Mouse (Mus musculus): ENCODE results near the gene Syce1.
"Not testable (repeated sequence)": the region's sequence is repeated elsewhere in the genome, so short reads cannot be mapped to it uniquely, and the experiment has no call there.

The Syce1 gene

DNA sequence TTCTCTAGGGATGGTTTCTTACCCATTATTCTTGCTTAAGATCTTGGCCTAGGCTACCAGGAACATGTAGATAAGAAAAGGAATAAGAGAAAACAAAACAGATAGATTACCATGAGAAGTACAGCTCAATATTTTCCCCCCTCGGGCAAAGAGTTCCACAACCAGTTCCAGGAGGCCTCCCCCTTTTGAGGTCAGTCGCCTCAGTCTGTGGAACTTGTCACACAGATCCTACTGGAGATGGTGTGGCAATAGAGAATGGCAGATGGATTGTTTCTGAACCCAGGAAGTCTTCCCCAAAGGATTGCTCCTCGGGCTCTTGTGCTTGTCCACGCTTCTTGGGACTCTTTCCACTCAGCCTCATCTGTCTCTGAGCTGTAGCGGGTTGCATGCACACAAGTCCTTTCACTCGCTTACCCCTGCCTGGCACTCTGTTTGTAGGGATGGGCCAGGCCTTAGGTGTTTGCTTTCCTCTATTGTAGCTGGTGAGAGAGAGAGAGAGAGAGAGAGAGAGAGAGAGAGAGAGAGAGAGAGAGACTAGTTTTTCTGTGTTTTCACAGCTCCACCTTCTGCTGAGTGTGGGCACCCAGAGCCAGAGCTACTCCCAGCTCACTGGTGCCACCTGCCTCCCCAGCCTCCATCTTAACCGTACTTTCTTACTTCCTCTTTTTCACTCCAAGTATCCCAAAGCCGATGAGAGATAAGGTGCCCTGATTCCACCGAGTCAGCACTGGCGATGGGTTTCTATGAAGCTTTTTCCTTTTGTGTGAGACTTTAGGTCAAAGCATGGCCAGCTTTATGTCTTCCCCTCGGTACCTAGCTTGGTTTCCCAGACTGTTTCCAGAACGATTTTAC lies 21.5 kb downstream of the Syce1 start:
- no peak for DNase-seq (ENCODE audit: low read depth)

- DNase-seq (ENCODE audit: low read depth) = not testable (repeated sequence)
Observed at GRCm38 (mm10) chr7:140765391-140765790, 22.3 kb downstream of the Syce1 start.

- no peak for DNase-seq (ENCODE audit: low read depth)
Observed at GRCm38 (mm10) chr7:140763447-140764020, 24.1 kb downstream of the Syce1 start, which contains the start of gene Cyp2e1. Gene Cyp2e1, plus strand, starts transcription at chr7:140763739.

DNA sequence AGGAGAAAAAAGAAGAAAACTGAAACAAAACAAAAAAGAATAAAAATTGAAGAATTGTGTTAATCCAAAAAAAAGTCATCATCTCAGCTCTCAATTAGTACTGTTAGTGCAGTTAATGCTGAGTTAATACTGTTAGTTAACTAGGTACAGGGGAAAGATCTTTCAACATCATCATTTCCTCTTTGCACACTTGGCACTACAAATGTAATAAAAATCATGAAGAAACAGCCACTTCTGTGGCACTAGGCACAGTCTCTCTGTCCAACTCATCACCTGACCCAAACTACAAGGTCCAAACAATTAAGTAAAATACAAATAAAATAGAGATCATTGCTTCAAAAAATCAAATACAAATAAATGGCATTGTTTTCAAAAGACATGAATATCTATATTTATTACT lies 27.0 kb downstream of the Syce1 start:
- DNase-seq (ENCODE audit: low read depth) = no peak

DNA sequence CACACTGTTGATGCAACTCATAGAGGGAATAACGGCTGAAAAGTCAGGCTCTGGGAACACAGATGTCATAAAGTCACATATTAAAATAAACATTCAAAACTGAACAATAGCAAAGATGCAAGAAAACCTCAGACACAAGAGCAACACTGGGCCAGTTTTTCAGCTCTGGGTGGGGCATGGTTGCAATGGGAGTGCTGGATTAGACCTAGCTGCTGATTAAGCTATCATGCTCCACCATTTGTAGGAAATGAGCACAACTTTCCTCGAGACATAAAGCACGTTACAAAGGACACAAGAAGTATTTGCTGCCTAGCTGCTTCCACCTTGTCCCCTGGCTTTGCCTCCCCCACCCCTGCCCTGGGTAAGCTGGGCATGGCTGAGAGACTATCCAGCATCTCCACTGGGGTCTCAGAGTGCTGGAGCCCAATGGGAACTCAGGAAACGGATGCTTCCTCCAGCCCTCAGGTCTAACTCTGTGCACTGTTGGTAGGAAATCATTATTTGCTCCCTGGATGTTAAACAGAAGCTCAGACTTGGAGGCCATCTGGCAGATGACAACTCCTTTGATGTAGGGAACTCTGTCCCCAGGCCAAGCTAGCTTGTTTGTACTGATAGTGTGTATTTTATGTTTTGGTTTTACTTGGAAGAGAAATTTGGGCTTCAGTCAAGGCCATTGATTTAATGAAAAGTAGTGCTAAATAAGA lies 31.3 kb downstream of the Syce1 start:
- no peak for DNase-seq (ENCODE audit: low read depth)

DNA sequence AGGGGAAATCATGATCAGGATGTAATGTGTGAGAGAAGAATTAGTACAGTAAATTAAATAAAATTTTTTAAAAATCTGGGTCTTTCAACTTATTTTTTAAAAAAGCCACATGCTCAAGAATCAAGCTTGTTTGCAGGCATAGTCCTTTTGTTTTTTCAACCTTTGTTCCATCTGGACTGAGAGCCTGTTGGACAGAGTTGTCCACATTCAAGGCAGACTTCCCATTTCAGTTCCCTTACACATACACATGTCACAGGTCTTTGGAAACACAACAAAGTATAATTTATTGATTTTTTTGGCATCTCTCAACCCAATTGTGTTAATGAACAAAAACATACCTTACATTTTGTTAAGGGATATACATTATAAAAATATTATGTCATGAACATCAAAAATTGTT lies 33.1 kb downstream of the Syce1 start:
- DNase-seq (ENCODE audit: low read depth) = no peak

DNA sequence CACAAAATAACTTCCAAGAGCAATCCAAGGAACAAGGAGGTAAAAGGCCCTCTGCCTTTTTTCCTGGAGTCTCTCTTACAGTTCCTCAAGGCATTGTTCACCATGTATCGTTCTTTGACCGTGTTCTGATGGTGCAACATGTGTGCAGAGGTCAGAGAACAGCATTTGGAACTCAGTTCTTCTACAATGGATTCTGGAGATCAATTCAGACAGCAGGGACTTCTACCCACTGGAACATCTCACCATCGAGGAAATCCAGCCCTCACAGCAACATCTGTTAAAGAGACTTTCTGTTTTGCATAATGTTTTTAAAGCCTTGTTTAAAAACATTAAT lies 38.9 kb downstream of the Syce1 start:
- DNase-seq (ENCODE audit: low read depth) = no peak

DNA sequence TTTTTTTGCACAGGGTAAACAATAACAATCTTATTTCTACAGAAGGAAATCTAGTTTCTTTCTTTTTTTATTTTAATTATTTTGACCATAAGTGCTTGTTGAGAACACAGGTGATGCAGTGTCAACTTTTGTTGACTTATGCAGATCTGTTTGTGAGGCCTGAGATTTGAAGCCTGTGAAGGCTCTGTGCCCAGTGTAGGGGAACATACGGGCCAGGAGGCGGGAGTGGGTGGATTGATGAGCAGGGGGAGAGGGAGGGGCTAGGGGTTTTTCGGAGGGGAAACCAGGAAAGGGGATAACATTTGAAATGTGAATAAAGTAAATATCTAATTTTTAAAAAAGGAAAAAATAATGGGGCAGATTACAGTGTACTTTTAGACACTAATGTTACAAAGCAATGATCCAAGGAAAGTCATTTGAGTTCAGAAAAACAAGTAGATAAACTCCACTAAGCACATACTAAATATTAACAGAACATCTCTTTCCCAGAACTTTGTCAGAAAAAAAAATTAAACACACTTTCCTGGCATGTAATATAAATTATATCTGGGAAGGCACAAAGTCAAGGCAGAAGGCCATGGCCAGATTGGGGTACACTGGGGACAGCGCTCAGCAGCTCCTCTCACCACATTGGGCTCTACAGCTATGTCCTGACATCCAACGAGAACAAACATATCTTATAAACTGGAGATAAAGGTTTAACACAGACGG lies 39.4 kb downstream of the Syce1 start:
- DNase-seq (ENCODE audit: low read depth) = no peak

- no peak for DNase-seq (ENCODE audit: low read depth)
Observed at GRCm38 (mm10) chr7:140747402-140747801, 40.2 kb downstream of the Syce1 start.

- DNase-seq (ENCODE audit: low read depth) = no peak
Observed at GRCm38 (mm10) chr7:140733162-140733561, 54.5 kb downstream of the Syce1 start.

Measured in c-Kit-positive CD71-positive TER-119-negative erythroid progenitor cells, embryonic 14.5 days (primary cell).